Mouse (Mus musculus): Measurements from ENCODE around the gene Cdc34. TPM values are rescaled to one million over a fixed set of nuclear protein-coding genes. Genes with fewer than 3 reads are reported as not detected.
A peak's percentile ranks its signal among the peaks of the same experiment; 100 is the strongest.

Cdc34 gene
- polyA plus RNA-seq, 1 experiment: 74.9 TPM

- Histone ChIP-seq H3K27ac (ENCODE audit: insufficient read depth, low read depth, low read length) (no peak overlapping the region), H3K4me3 (ENCODE audit: insufficient read depth, low read length) (no peak overlapping the region), H3K4me1 (ENCODE audit: control insufficient read depth, insufficient read depth, low read length) (no peaks in the 10 kb centered on the region)
- TF ChIP-seq CTCF (IDR thresholded peaks at IDR 0.05; ENCODE audit: low read depth, low read length) (peak; percentile 66; the same call in 1 of the 2 replicates), POLR2A (IDR thresholded peaks at IDR 0.05; ENCODE audit: borderline replicate concordance, low read depth, low read length) (no peak)
Measured at GRCm38 (mm10) chr10:79712499-79713126, 30.6 kb downstream of the Cdc34 start.

- no peak; the same call in 1 of the 2 replicates for TF ChIP-seq POLR2A (IDR thresholded peaks at IDR 0.05; ENCODE audit: borderline replicate concordance, low read depth, low read length)
- no peak for TF ChIP-seq CTCF (IDR thresholded peaks at IDR 0.05; ENCODE audit: low read depth, low read length)
- Histone ChIP-seq H3K4me1 (ENCODE audit: control insufficient read depth, insufficient read depth, low read length) (no peaks in the 10 kb centered on the region), H3K4me3 (ENCODE audit: insufficient read depth, low read length) (no peak overlapping the region), H3K27ac (ENCODE audit: insufficient read depth, low read depth, low read length) (no peak overlapping the region)
Measured at GRCm38 (mm10) chr10:79713163-79713562, 31.2 kb downstream of the Cdc34 start.

- TF ChIP-seq POLR2A (IDR thresholded peaks at IDR 0.05; ENCODE audit: borderline replicate concordance, low read depth, low read length) (no peak), CTCF (IDR thresholded peaks at IDR 0.05; ENCODE audit: low read depth, low read length) (no peak)
Measured at GRCm38 (mm10) chr10:79714996-79715395, 33.0 kb downstream of the Cdc34 start.

GRCm38 (mm10) chr10:79716254-79716987 is 34.4 kb downstream of the Cdc34 start, which contains the start of gene Hcn2:
TSS of gene Hcn2 (plus strand) at chr10:79716634.
- no peak within 1 kb of the TSS for H3K27ac ChIP-seq (ENCODE audit: insufficient read depth, low read depth, low read length)
- no peak for TF ChIP-seq POLR2A (IDR thresholded peaks at IDR 0.05; ENCODE audit: borderline replicate concordance, low read depth, low read length)
- peak within 1 kb of the TSS; percentile 55 for H3K4me3 ChIP-seq (ENCODE audit: insufficient read depth, low read length)
- H3K4me1 ChIP-seq (ENCODE audit: control insufficient read depth, insufficient read depth, low read length): no peaks in the 10 kb centered on the region

More at GRCm38 (mm10) chr10:79714996-79715395, 33.0 kb downstream of the Cdc34 start:
- Histone ChIP-seq H3K4me1 (ENCODE audit: control insufficient read depth, insufficient read depth, low read length) (no peaks in the 10 kb centered on the region), H3K4me3 (ENCODE audit: insufficient read depth, low read length) (no peak overlapping the region), H3K27ac (ENCODE audit: insufficient read depth, low read depth, low read length) (no peak overlapping the region)

GRCm38 (mm10) chr10:79716988-79717355 is 35.0 kb downstream of the Cdc34 start:
- H3K4me1 ChIP-seq (ENCODE audit: control insufficient read depth, insufficient read depth, low read length): no peaks in the 10 kb centered on the region
- TF ChIP-seq CTCF (IDR thresholded peaks at IDR 0.05; ENCODE audit: low read depth, low read length) (no peak), POLR2A (IDR thresholded peaks at IDR 0.05; ENCODE audit: borderline replicate concordance, low read depth, low read length) (no peak)
- no peak overlapping the region for H3K27ac ChIP-seq (ENCODE audit: insufficient read depth, low read depth, low read length)
- peak overlapping the region; percentile 55 for H3K4me3 ChIP-seq (ENCODE audit: insufficient read depth, low read length)

GRCm38 (mm10) chr10:79717640-79718357 is 35.8 kb downstream of the Cdc34 start:
- Histone ChIP-seq H3K27ac (ENCODE audit: insufficient read depth, low read depth, low read length) (no peak overlapping the region), H3K4me3 (ENCODE audit: insufficient read depth, low read length) (no peak overlapping the region), H3K4me1 (ENCODE audit: control insufficient read depth, insufficient read depth, low read length) (no peaks in the 10 kb centered on the region)
- TF ChIP-seq CTCF (IDR thresholded peaks at IDR 0.05; ENCODE audit: low read depth, low read length) (no peak), POLR2A (IDR thresholded peaks at IDR 0.05; ENCODE audit: borderline replicate concordance, low read depth, low read length) (no peak)

- Histone ChIP-seq H3K4me1 (ENCODE audit: control insufficient read depth, insufficient read depth, low read length) (no peaks in the 10 kb centered on the region), H3K27ac (ENCODE audit: insufficient read depth, low read depth, low read length) (no peak overlapping the region), H3K4me3 (ENCODE audit: insufficient read depth, low read length) (no peak overlapping the region)
- TF ChIP-seq CTCF (IDR thresholded peaks at IDR 0.05; ENCODE audit: low read depth, low read length) (no peak), POLR2A (IDR thresholded peaks at IDR 0.05; ENCODE audit: borderline replicate concordance, low read depth, low read length) (no peak)
Measured at GRCm38 (mm10) chr10:79721089-79721488, 39.1 kb downstream of the Cdc34 start.

GRCm38 (mm10) chr10:79723047-79723446 is 41.1 kb downstream of the Cdc34 start:
- Histone ChIP-seq H3K4me1 (ENCODE audit: control insufficient read depth, insufficient read depth, low read length) (no peaks in the 10 kb centered on the region), H3K27ac (ENCODE audit: insufficient read depth, low read depth, low read length) (no peak overlapping the region), H3K4me3 (ENCODE audit: insufficient read depth, low read length) (no peak overlapping the region)
- no peak for TF ChIP-seq CTCF (IDR thresholded peaks at IDR 0.05; ENCODE audit: low read depth, low read length)
- no peak for TF ChIP-seq POLR2A (IDR thresholded peaks at IDR 0.05; ENCODE audit: borderline replicate concordance, low read depth, low read length)

- H3K27ac ChIP-seq (ENCODE audit: insufficient read depth, low read depth, low read length): no peak overlapping the region
- no peak for TF ChIP-seq POLR2A (IDR thresholded peaks at IDR 0.05; ENCODE audit: borderline replicate concordance, low read depth, low read length)
- no peak for TF ChIP-seq CTCF (IDR thresholded peaks at IDR 0.05; ENCODE audit: low read depth, low read length)
- H3K4me3 ChIP-seq (ENCODE audit: insufficient read depth, low read length): no peak overlapping the region
- H3K4me1 ChIP-seq (ENCODE audit: control insufficient read depth, insufficient read depth, low read length): no peaks in the 10 kb centered on the region
Measured at GRCm38 (mm10) chr10:79723692-79724091, 41.7 kb downstream of the Cdc34 start.

- H3K4me3 ChIP-seq (ENCODE audit: insufficient read depth, low read length): no peak overlapping the region
- no peak overlapping the region for H3K27ac ChIP-seq (ENCODE audit: insufficient read depth, low read depth, low read length)
- TF ChIP-seq POLR2A (IDR thresholded peaks at IDR 0.05; ENCODE audit: borderline replicate concordance, low read depth, low read length) (no peak), CTCF (IDR thresholded peaks at IDR 0.05; ENCODE audit: low read depth, low read length) (peak; percentile 41; the same call in 1 of the 2 replicates)
- no peaks in the 10 kb centered on the region for H3K4me1 ChIP-seq (ENCODE audit: control insufficient read depth, insufficient read depth, low read length)
Measured at GRCm38 (mm10) chr10:79726090-79726489, 44.1 kb downstream of the Cdc34 start.

All from bone marrow macrophage, adult 2 months (primary cell).